Comparison of ENCODE assay signal across 8 mouse cellular contexts in the genomic region with DNA sequence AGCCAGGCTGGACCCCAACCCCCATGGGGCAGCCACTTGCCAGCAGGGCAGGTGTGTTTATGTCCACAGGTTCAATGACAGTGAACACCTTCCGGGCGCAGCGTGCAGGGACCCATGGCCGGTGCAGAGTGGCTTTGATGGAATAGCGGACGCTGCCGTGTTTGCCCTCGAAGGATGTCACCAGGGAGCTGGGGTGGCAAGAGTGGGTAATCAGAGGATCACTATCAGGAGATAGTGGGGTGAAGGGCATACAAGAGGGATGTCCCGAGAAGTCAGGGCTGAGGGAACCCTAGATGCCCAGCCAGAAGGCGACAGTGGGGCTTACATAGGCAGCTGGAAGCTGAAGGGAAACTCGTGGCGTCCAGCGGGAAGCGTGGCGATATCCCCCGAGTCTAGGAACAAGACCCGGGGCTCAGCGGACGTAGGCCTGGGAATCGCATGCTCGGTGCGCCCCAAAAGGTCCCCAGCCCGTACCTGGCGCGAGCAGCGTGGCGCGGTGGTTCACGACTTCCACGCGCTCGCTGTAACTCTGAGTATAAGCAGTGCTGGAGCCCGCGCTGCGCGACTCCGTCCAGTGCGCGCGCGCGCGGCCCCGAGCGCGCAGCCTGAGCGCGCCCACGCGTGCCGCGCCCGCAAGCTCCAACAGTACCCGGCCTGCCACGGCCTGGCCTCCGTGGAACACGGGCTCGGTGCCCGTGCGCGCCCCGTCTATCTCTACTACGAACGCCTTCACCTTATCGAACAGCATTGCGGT. TPM values are rescaled to one million over a fixed set of nuclear protein-coding genes. Genes with fewer than 3 reads are reported as not detected.
A peak's percentile ranks its signal among the peaks of the same experiment; 100 is the strongest.
DNase-seq lines count a peak whose midpoint lies in the region; ATAC-seq and TF ChIP-seq lines count a peak whose summit lies in the region.

No protein-coding gene starts in this region.

- H3ac ChIP-seq in C2C12 (ENCODE audit: control insufficient read depth, insufficient read length, low read depth), result peak overlapping the region; percentile 87

- WGBS in embryonic facial prominence, embryonic 11.5 days, result 3% methylated on average over 64 of the region's 66 CpGs
- 3% methylated on average over 66 of the region's 66 CpGs for WGBS in hindbrain, embryonic 15.5 days
- WGBS in macrophage (ENCODE audit: missing documents), result 4% methylated on average over 63 of the region's 66 CpGs

- H3K27me3 ChIP-seq in C2C12 (ENCODE audit: control insufficient read depth, insufficient read depth, insufficient read length), result peaks cover 6% of the 10 kb centered on the region
- H3K27me3 ChIP-seq in embryonic facial prominence, embryonic 11.5 days (ENCODE audit: control insufficient read depth, insufficient read depth, low read length), result no peaks in the 10 kb centered on the region
- H3K27me3 ChIP-seq in hindbrain, embryonic 15.5 days, result no peaks in the 10 kb centered on the region

- peak overlapping the region; percentile 91 for H3K4me2 ChIP-seq in embryonic facial prominence, embryonic 11.5 days (ENCODE audit: low read depth, low read length)
- H3K4me2 ChIP-seq in hindbrain, embryonic 15.5 days, result peak overlapping the region; percentile 77

- no peak for TF ChIP-seq CTCF in C2C12 (IDR thresholded peaks at IDR 0.05; ENCODE audit: control insufficient read depth, insufficient read depth, insufficient read length)

- H3K4me1 ChIP-seq in embryonic facial prominence, embryonic 11.5 days (ENCODE audit: control insufficient read depth, insufficient read depth, low read length), result no peaks in the 10 kb centered on the region; the same call in 1 of the 2 replicates
- H3K4me1 ChIP-seq in hindbrain, embryonic 15.5 days (replicated peaks), result peaks cover 18% of the 10 kb centered on the region

- H3K27ac ChIP-seq in embryonic facial prominence, embryonic 11.5 days (replicated peaks; ENCODE audit: low read depth, low read length), result no peak overlapping the region
- peak overlapping the region; percentile 92 for H3K27ac ChIP-seq in hindbrain, embryonic 15.5 days (replicated peaks)
- H3K27ac ChIP-seq in macrophage, result peak overlapping the region; percentile 82

- peaks cover 2% of the 10 kb centered on the region for H3K79me3 ChIP-seq in C2C12 (ENCODE audit: low read depth)

- peak; percentile 57 for DNase-seq in gastrocnemius, postnatal 25 days
- DNase-seq in gastrocnemius, postnatal 4 days (ENCODE audit: low spot score in 2 of 2), result no peak
- peak; percentile 38 for DNase-seq in embryonic facial prominence, embryonic 11.5 days (ENCODE audit: low spot score)
- DNase-seq in right cerebral cortex, postnatal 36 days (ENCODE audit: low spot score in 2 of 2), result no peak
- DNase-seq in right cerebral cortex, adult 2 months (ENCODE audit: low spot score in 2 of 2), result no peak

- H3K4me3 ChIP-seq in C2C12 (ENCODE audit: insufficient read depth, poor library complexity, severe bottlenecking) (peak overlapping the region; percentile 49), macrophage (ENCODE audit: inconsistent target) (peak overlapping the region; percentile 73)
- H3K4me3 ChIP-seq in embryonic facial prominence, embryonic 11.5 days (ENCODE audit: low read depth, low read length), result peak overlapping the region; percentile 66
- peak overlapping the region; percentile 62 for H3K4me3 ChIP-seq in hindbrain, embryonic 15.5 days

- H3K79me2 ChIP-seq in C2C12 (ENCODE audit: control insufficient read depth, insufficient read depth), result no peaks in the 10 kb centered on the region
- peaks cover 12% of the 10 kb centered on the region for H3K79me2 ChIP-seq in macrophage (ENCODE audit: inconsistent target)

- peak; percentile 32 for ATAC-seq in embryonic facial prominence, embryonic 11.5 days (replicated peaks; ENCODE audit: insufficient number of reproducible peaks, low FRiP score, low TSS enrichment, low read depth)
- peak; percentile 49 for ATAC-seq in hindbrain, embryonic 15.5 days (ENCODE audit: low FRiP score, low read depth)

- H3K9ac ChIP-seq in embryonic facial prominence, embryonic 11.5 days (replicated peaks; ENCODE audit: low read length), result peak overlapping the region; percentile 75
- peak overlapping the region; percentile 67 for H3K9ac ChIP-seq in hindbrain, embryonic 15.5 days

- H3K36me3 ChIP-seq in C2C12 (ENCODE audit: control insufficient read depth, insufficient read depth) (no peaks in the 10 kb centered on the region), macrophage (ENCODE audit: inconsistent target) (peaks cover 18% of the 10 kb centered on the region; the same call in 1 of the 2 replicates)
- H3K36me3 ChIP-seq in embryonic facial prominence, embryonic 11.5 days (replicated peaks; ENCODE audit: control insufficient read depth, insufficient read depth, low read depth, low read length), result no peaks in the 10 kb centered on the region
- no peaks in the 10 kb centered on the region for H3K36me3 ChIP-seq in hindbrain, embryonic 15.5 days

- H3K9me3 ChIP-seq in embryonic facial prominence, embryonic 11.5 days (replicated peaks; ENCODE audit: control insufficient read depth, low read length), result no peaks in the 10 kb centered on the region
- H3K9me3 ChIP-seq in hindbrain, embryonic 15.5 days, result no peaks in the 10 kb centered on the region

TF ChIP-seq in C2C12, 6 proteins besides CTCF, POLR2A, EP300 and RAD21 (continues in another document):
- TF ChIP-seq MAX (IDR thresholded peaks at IDR 0.05), result no peak
- TF ChIP-seq FOSL1 (IDR thresholded peaks at IDR 0.05; ENCODE audit: insufficient read depth, low read length, poor library complexity, severe bottlenecking), result no peak
- no peak for TF ChIP-seq MYOD1 (IDR thresholded peaks at IDR 0.05; ENCODE audit: control insufficient read depth, insufficient read length, low read depth)
- no peak for TF ChIP-seq CEBPB (IDR thresholded peaks at IDR 0.05; ENCODE audit: low read depth)

RNA-seq across cellular contexts. Expression of a gene that starts 0.7 kb away (rescaled TPM):
- total RNA-seq in gastrocnemius, postnatal 25 days (2021), result 10 to 100 TPM; 21.7 to 39.3 TPM
- total RNA-seq in gastrocnemius, postnatal 4 days (2021), result 1 to 10 TPM; 3.9 to 7.0 TPM
- polyA plus RNA-seq in C2C12 (2012; fragmentation: generic; extraction: Trizol), result 4.4 TPM
- polyA plus RNA-seq in embryonic facial prominence, embryonic 11.5 days (2014; fragmentation: Nextera tagmentation; extraction: Ambion mirVana), result 5.1 and 5.3 TPM in 2 replicates
- 7.8 and 8.0 TPM in 2 replicates for polyA plus RNA-seq in hindbrain, embryonic 15.5 days (2015; fragmentation: Nextera tagmentation; extraction: Ambion mirVana)
- total RNA-seq in macrophage (2018; cell fraction: chromatin; rRNA removed), result 100 to 1,000 TPM in 2 of 26 experiments, 10 to 100 TPM in 24; 15.4 to 123 (median 72.6) TPM
- 10 to 100 TPM in 15 of 26 experiments, 1 to 10 TPM in 11; 2.6 to 19.5 (median 12.0) TPM for total RNA-seq in macrophage (2018; cell fraction: cytosol; rRNA removed)
- total RNA-seq in macrophage (2018; cell fraction: nucleus; rRNA removed), result 10 to 100 TPM; 10.7 to 98.5 (median 44.3) TPM
- 8.1 to 21.9 TPM (median 12.1 TPM) in 3 replicates for polyA plus RNA-seq in macrophage (2018)

RNA-seq across cellular contexts. Expression of a gene that starts 24.2 kb away (rescaled TPM):
- 10 to 100 TPM; 11.8 to 14.4 TPM for total RNA-seq in gastrocnemius, postnatal 25 days (2021)
- 1 to 10 TPM; 1.7 to 1.8 TPM for total RNA-seq in gastrocnemius, postnatal 4 days (2021)
- polyA plus RNA-seq in C2C12 (2012; fragmentation: generic; extraction: Trizol), result 3.2 TPM
- 2.9 and 4.0 TPM in 2 replicates for polyA plus RNA-seq in embryonic facial prominence, embryonic 11.5 days (2014; fragmentation: Nextera tagmentation; extraction: Ambion mirVana)
- 19.2 and 19.8 TPM in 2 replicates for polyA plus RNA-seq in hindbrain, embryonic 15.5 days (2015; fragmentation: Nextera tagmentation; extraction: Ambion mirVana)
- 1 to 10 TPM in 15 of 26 experiments, under 1 TPM in 8, not detected in 3; 0.22 to 3.5 (median 1.3) TPM for total RNA-seq in macrophage (2018; cell fraction: chromatin; rRNA removed)
- 1 to 10 TPM; 1.0 to 3.8 (median 2.1) TPM for total RNA-seq in macrophage (2018; cell fraction: cytosol; rRNA removed)
- total RNA-seq in macrophage (2018; cell fraction: nucleus; rRNA removed), result 1 to 10 TPM in 16 of 26 experiments, under 1 TPM in 10; 0.21 to 2.7 (median 1.2) TPM
- polyA plus RNA-seq in macrophage (2018), result 1.2 to 1.7 TPM (median 1.6 TPM) in 3 replicates

RNA-seq across cellular contexts. Expression of a gene that starts 30.6 kb away (rescaled TPM):
- not detected for total RNA-seq in gastrocnemius, postnatal 25 days (2021)
- not detected for total RNA-seq in gastrocnemius, postnatal 4 days (2021)
- 29.3 TPM for polyA plus RNA-seq in C2C12 (2012; fragmentation: generic; extraction: Trizol)
- polyA plus RNA-seq in embryonic facial prominence, embryonic 11.5 days (2014; fragmentation: Nextera tagmentation; extraction: Ambion mirVana), result 0.10 TPM in 1 of 2 replicates, not detected in the other
- 0.14 TPM in 1 of 2 replicates, not detected in the other for polyA plus RNA-seq in hindbrain, embryonic 15.5 days (2015; fragmentation: Nextera tagmentation; extraction: Ambion mirVana)
- total RNA-seq in macrophage (2018; cell fraction: chromatin; rRNA removed), result 100 to 1,000 TPM in 1 of 26 experiments, 10 to 100 TPM in 10, 1 to 10 TPM in 12, under 1 TPM in 3; 0.47 to 109 (median 5.8) TPM
- total RNA-seq in macrophage (2018; cell fraction: cytosol; rRNA removed), result 10 to 100 TPM in 13 of 26 experiments, 1 to 10 TPM in 13; 1.1 to 78.6 (median 14.7) TPM
- total RNA-seq in macrophage (2018; cell fraction: nucleus; rRNA removed), result 100 to 1,000 TPM in 9 of 26 experiments, 10 to 100 TPM in 6, 1 to 10 TPM in 11; 3.4 to 198 (median 28.8) TPM
- 1.4 to 7.6 TPM (median 1.6 TPM) in 3 replicates for polyA plus RNA-seq in macrophage (2018)

RNA-seq across cellular contexts. Expression of a gene that starts 34.0 kb away (rescaled TPM):
- total RNA-seq in gastrocnemius, postnatal 25 days (2021), result 1 to 10 TPM; 2.4 to 3.4 TPM
- 10 to 100 TPM; 12.3 to 14.6 TPM for total RNA-seq in gastrocnemius, postnatal 4 days (2021)
- polyA plus RNA-seq in C2C12 (2012; fragmentation: generic; extraction: Trizol) (32.5 TPM), macrophage (2018) (40.6 to 60.5 TPM (median 46.5 TPM) in 3 replicates)
- polyA plus RNA-seq in embryonic facial prominence, embryonic 11.5 days (2014; fragmentation: Nextera tagmentation; extraction: Ambion mirVana), result 8.3 and 9.7 TPM in 2 replicates
- 21.2 and 25.1 TPM in 2 replicates for polyA plus RNA-seq in hindbrain, embryonic 15.5 days (2015; fragmentation: Nextera tagmentation; extraction: Ambion mirVana)
- 100 to 1,000 TPM in 18 of 26 experiments, 10 to 100 TPM in 8; 21.9 to 301 (median 190) TPM for total RNA-seq in macrophage (2018; cell fraction: chromatin; rRNA removed)
- total RNA-seq in macrophage (2018; cell fraction: cytosol; rRNA removed), result 10 to 100 TPM; 19.1 to 88.9 (median 67.2) TPM
- 100 to 1,000 TPM in 16 of 26 experiments, 10 to 100 TPM in 10; 21.5 to 225 (median 122) TPM for total RNA-seq in macrophage (2018; cell fraction: nucleus; rRNA removed)

RNA-seq across cellular contexts. Expression of a gene that starts 34.9 kb away (rescaled TPM):
- total RNA-seq in gastrocnemius, postnatal 25 days (2021), result 10 to 100 TPM; 58.3 to 58.8 TPM
- total RNA-seq in gastrocnemius, postnatal 4 days (2021), result 10 to 100 TPM; 37.5 to 40.1 TPM
- polyA plus RNA-seq in C2C12 (2012; fragmentation: generic; extraction: Trizol) (142 TPM), macrophage (2018) (47.6 to 62.3 TPM (median 58.2 TPM) in 3 replicates)
- polyA plus RNA-seq in embryonic facial prominence, embryonic 11.5 days (2014; fragmentation: Nextera tagmentation; extraction: Ambion mirVana), result 149 and 150 TPM in 2 replicates
- polyA plus RNA-seq in hindbrain, embryonic 15.5 days (2015; fragmentation: Nextera tagmentation; extraction: Ambion mirVana), result 166 and 176 TPM in 2 replicates
- 10 to 100 TPM; 13.2 to 34.3 (median 24.5) TPM for total RNA-seq in macrophage (2018; cell fraction: chromatin; rRNA removed)
- total RNA-seq in macrophage (2018; cell fraction: cytosol; rRNA removed), result 10 to 100 TPM; 30.4 to 56.5 (median 42.0) TPM
- 10 to 100 TPM; 18.9 to 41.0 (median 29.8) TPM for total RNA-seq in macrophage (2018; cell fraction: nucleus; rRNA removed)

Comparison
In these comparisons a context has a peak if more than half of its experiments do, and no peak if none do; other contexts are left out.
1. DNase-seq: peak in gastrocnemius, postnatal 25 days (single experiment) and embryonic facial prominence, embryonic 11.5 days (single experiment); none in gastrocnemius, postnatal 4 days (0 of 2), right cerebral cortex, postnatal 36 days (0 of 2) and right cerebral cortex, adult 2 months (0 of 2).
2. Peak in every context shown above with its lines, with median percentiles within 50 percentile points of each other: H3K4me3 ChIP-seq.